Mouse (Mus musculus) MN1 (cell line): Measurements from ENCODE around the gene Cct4.

Experiments used
- DNase-seq: peaks from one replicate; pipeline ENCODE4 v3.0.0-alpha.2; 2016; ENCODE audit warnings: low spot score

The Cct4 gene

GRCm38 (mm10) chr11:22982846-22983245 lies 7.5 kb upstream of the Cct4 start:
- peak; percentile 38 for DNase-seq

GRCm38 (mm10) chr11:22985510-22985909 lies 4.8 kb upstream of the Cct4 start:
- no peak for DNase-seq

GRCm38 (mm10) chr11:22987357-22987756 lies 3.0 kb upstream of the Cct4 start:
- peak; percentile 89 for DNase-seq

GRCm38 (mm10) chr11:22989786-22990185 lies 533 bp upstream of the Cct4 start:
- DNase-seq: no peak

GRCm38 (mm10) chr11:22991218-22991835 lies 1.0 kb downstream of the Cct4 start:
- peak; percentile 50 for DNase-seq

- peak; percentile 54 for DNase-seq
These were observed 4.0 kb downstream of the Cct4 start for GRCm38 (mm10) chr11:22994271-22994670.

GRCm38 (mm10) chr11:22995461-22995860 lies 5.1 kb downstream of the Cct4 start:
- DNase-seq: no peak

- no peak for DNase-seq
These were observed 8.0 kb downstream of the Cct4 start for GRCm38 (mm10) chr11:22998308-22998707.

- DNase-seq: no peak
These were observed 15.0 kb downstream of the Cct4 start for GRCm38 (mm10) chr11:23005276-23005675.

GRCm38 (mm10) chr11:23007166-23007480 lies 16.8 kb downstream of the Cct4 start:
- DNase-seq: no peak

GRCm38 (mm10) chr11:23007481-23008180 lies 17.3 kb downstream of the Cct4 start, which contains the start of gene Fam161a:
Gene Fam161a (plus strand): TSS chr11:23007531.
- DNase-seq: peak; percentile 96

- peak; percentile 95 for DNase-seq
These were observed 18.0 kb downstream of the Cct4 start for GRCm38 (mm10) chr11:23008181-23008823.

GRCm38 (mm10) chr11:23008824-23009200 lies 18.5 kb downstream of the Cct4 start:
- no peak for DNase-seq

- no peak for DNase-seq
These were observed 22.8 kb downstream of the Cct4 start for GRCm38 (mm10) chr11:23013096-23013495.

GRCm38 (mm10) chr11:23013580-23014294 lies 23.4 kb downstream of the Cct4 start:
- DNase-seq: no peak

- DNase-seq: no peak
These were observed 24.7 kb downstream of the Cct4 start for GRCm38 (mm10) chr11:23014996-23015395.

GRCm38 (mm10) chr11:23017943-23018342 lies 27.6 kb downstream of the Cct4 start:
- no peak for DNase-seq

GRCm38 (mm10) chr11:23020116-23020770 lies 29.9 kb downstream of the Cct4 start:
- no peak for DNase-seq

- DNase-seq: no peak
These were observed 30.5 kb downstream of the Cct4 start for GRCm38 (mm10) chr11:23020841-23021240.

GRCm38 (mm10) chr11:23023155-23023554 lies 32.8 kb downstream of the Cct4 start:
- no peak for DNase-seq

- no peak for DNase-seq
These were observed 33.9 kb downstream of the Cct4 start for GRCm38 (mm10) chr11:23024169-23024568.

- DNase-seq: no peak
These were observed 38.6 kb downstream of the Cct4 start for GRCm38 (mm10) chr11:23028957-23029356.
